Mouse (Mus musculus): Measurements from ENCODE around the gene Gm29094.
"Not testable (repeated sequence)": the region's sequence is repeated elsewhere in the genome, so short reads cannot be mapped to it uniquely, and the experiment has no call there.

The Gm29094 gene

DNA sequence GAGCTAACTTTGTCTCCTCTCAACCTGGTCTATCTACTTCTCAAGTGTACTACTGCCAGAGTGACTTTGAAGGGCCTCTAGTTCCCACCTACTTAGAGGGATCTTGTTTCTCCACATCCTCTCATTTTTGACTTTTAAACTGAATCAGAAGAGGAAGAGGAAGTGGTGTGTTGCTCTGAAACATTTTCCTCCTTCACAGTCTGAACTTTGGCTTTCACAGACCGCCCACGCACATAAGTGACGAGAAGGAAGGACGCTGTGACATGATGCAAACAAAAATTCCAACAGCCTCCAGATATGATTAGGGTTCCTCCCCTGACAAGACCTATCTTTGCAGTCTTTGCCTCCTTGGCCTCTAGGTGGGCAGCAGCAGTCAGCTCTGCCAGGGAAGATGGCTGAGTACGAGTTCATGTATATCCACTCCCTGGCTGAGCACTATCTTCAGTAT, at the start of gene Gm29094, which contains the start of gene Bcl2a1b:
Gm29094 (plus strand) TSS at position 411 of the 448 bp plus-strand sequence.
Bcl2a1b (plus strand) TSS at position 241 of the 448 bp plus-strand sequence.
- DNase-seq (ENCODE audit: low read depth, low spot score) = not testable (repeated sequence)

DNA sequence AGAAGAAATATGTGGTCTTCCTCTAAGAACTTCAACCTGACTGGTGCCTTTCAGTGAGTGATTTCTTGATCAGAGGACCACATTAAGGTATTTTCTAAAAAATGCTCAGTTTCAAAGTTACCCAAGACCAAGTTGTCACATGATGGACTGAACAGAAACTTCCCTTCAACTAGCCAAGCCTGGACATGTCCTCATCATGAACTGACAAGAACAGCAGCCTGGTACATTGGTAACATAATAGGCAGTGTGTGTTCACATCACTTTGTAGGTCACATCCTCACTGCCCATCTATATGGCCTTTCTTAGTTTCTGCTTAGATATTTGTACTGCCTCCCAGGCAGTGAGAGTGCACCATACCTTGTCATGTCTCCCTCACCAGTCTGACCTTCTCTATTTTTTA, 26.6 kb upstream of the Gm29094 start:
- not testable (repeated sequence) for DNase-seq (ENCODE audit: low read depth, low spot score)

DNA sequence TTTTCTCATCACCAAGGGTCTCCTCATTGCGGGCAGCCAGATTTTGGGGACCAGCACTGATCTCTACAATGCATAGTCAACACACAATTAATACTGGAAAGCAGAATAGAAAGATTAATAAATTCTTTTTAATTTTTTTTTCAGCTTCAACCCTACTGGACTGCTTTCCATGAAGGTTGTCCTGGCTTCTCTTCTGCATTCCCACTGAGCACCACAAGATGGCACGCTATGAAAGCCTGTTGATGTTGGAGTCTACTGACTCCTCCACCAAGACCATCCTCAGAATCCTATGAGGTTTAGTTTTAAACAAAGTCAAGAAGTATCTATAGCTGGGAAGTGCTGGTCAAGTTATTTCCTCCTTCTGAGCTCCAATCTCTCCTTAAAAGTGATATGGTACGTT, 20.3 kb upstream of the Gm29094 start:
- peak; percentile 34 for DNase-seq (ENCODE audit: low read depth, low spot score)

GRCm38 (mm10) chr9:89179469-89179868, 19.7 kb upstream of the Gm29094 start:
- DNase-seq (ENCODE audit: low read depth, low spot score) = not testable (repeated sequence)

DNA sequence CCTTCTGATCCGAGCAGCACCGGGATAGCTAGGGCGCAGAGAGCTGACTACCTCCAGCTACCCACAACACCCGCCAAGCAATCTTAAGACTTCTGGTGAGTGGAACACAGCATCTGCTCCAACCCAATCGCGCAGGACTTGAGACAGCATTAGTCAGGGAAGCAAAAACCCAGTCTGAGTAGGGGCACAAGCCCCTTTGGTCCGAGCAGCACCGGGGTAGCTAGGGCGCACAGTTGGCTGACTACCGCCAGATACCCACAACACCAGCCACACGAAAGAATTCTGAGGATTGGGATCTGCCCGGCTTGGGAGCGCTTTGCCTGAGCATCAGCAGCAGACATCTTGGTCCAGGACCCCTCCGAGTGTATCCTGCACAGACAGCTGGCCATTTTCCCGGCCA, 12.2 kb upstream of the Gm29094 start:
- not testable (repeated sequence) for DNase-seq (ENCODE audit: low read depth, low spot score)

DNA sequence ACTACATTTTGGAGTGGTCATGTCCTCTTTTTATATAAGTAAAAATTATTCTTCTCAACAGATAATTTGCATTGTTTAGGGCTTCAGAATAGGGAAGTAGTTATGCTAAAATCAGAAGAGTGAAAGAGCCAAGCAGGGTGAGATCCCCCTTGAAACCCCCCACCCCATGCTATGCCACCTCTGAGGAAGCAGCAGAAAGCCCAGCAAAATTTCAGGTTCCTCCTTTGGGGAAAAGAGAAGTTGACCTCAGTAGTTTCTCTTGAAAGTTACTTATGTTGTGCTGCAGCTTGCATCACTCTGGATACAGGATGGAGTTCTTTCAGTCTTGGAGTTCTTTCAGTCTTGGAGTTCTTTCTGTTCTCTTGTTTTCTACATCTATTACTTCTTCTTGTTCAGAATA, 3.7 kb upstream of the Gm29094 start:
- not testable (repeated sequence) for DNase-seq (ENCODE audit: low read depth, low spot score)

DNA sequence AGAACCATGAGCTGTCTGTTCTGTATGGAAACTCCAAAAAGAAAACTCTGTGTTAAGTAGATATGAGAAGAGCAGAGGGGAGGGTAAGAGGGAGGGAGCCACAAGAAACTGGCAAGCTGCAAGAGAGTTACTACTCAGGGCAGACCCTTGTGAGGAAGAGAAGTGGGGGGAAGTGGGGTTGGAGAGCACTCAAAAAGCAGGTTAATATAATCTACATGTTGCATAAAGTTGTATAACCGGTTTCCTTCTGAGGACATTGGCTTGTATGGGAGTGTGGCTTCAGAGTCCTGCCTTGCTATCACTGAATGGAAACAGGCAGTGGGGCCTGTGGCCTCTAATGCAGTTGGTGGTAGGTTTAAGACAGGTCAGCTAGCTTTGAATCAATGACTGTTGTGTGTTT, 1.7 kb upstream of the Gm29094 start:
- not testable (repeated sequence) for DNase-seq (ENCODE audit: low read depth, low spot score)

- DNase-seq (ENCODE audit: low read depth, low spot score) = not testable (repeated sequence)
These were observed 830 bp upstream of the Gm29094 start for GRCm38 (mm10) chr9:89198349-89198748.

- DNase-seq (ENCODE audit: low read depth, low spot score) = not testable (repeated sequence)
These were observed 3.1 kb downstream of the Gm29094 start for GRCm38 (mm10) chr9:89202256-89202655.

DNA sequence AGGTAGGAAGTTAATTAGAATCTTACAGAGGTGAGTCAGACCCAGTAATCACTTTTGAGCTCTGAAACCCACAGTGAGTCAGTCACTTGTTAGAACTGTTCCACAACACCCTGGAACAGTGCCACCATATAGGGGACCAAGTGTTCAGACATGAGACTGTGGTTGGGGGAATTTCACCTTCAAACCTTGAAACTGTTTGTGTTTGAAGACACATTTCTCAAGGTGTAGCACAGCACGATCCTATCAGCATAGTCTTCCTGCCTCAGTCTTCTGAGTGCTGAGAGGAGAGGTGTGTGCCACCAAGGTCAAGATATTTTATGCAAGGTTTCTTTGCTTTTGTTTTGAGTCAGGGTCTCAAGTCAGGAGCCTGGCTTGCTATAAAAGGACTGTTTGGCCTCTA, 9.8 kb downstream of the Gm29094 start:
- DNase-seq (ENCODE audit: low read depth, low spot score) = not testable (repeated sequence)

DNA sequence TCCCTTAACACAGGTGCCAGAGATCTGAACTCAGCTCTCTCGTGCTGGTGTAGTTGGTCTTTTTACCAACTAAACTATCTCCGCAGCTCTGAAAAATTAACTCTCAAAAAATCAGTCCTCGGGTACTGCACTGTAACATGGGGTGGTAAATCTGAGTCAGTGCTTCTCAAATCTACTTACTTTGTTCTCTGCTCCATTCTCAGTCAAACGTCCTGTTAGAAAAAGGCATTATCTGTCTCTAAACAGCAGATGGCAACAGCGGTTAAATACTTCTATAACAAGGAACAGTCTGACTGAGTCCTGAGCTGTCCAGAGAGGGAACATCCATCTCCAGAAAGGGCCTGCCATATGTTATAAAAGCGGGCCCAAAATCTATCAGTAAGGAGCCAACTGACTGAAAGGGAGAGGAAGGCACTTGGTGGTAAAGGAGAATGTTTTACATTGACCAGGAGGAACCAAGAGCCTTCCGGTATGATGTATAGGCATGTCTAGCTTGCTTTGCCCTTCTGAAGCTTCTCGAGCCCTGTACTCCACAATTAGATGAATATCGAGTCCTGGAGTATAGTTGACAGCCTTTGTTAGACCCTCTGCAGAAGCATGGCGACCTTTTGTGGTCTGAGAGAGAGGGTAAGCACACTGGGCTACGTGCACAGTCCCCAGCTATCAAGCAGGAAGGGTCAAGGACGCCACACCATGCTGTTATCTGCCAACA, 11.3 kb downstream of the Gm29094 start, which contains the start of gene Mthfs:
Mthfs (plus strand) TSS at position 324 of the 712 bp plus-strand sequence.
- peak; percentile 52 for DNase-seq (ENCODE audit: low read depth, low spot score)

DNA sequence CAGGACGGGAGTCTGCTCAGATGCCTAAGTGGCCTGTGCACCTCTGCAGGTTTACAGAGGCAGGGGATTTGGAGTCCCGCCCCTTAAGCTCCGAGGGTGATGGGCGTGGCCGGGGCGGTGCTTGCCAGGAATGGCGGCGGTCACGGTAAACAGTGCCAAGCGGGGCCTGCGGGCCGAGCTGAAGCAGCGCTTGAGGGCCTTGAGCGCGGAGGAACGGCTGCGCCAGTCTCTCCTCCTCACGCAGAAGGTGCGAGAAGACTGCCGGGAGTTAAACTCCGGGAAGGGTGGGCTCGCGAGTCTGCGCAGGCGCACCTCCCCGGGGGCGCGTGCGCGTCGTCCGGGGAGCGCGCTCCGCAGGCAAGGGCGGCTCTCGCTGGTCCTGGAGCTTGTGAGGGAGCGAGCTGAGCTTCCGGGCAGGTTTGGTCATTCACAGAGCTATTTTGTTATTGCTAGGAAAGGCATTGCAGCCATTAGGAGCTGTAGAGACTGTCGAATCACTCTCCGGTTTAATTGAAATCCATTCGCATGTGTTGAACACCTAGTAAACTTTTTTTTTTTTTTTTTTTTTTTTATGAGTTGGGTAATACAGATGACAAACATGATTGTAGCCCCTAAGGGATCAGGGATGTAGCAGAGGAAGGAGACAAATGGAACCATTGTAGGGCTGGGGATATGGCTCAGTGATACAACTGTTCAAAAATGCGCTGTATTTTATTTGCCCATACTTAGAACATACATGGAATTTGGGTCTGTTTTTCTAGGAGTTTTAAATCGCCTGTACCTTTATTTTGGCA, 12.1 kb downstream of the Gm29094 start:
- DNase-seq (ENCODE audit: low read depth, low spot score) = peak; percentile 54

DNA sequence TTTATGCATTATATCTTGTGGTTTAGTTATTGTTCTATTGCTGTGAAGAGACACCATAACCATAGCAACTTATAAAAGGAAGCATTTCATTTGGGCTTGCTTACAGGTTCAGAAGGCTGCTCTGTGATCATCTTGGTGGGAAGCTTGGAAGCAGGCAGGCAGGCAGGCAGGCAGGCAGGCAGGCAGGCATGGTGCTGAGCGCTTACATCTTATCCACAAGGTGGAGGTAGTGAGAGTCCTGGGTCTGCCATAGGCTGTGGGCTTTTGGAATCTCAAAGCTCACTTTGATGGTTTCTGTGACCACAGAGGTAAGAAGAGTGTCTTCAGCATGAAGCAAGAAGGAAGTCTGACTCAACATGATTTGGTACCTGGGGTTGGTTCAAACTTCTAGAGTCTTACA, 13.2 kb downstream of the Gm29094 start:
- not testable (repeated sequence) for DNase-seq (ENCODE audit: low read depth, low spot score)

DNA sequence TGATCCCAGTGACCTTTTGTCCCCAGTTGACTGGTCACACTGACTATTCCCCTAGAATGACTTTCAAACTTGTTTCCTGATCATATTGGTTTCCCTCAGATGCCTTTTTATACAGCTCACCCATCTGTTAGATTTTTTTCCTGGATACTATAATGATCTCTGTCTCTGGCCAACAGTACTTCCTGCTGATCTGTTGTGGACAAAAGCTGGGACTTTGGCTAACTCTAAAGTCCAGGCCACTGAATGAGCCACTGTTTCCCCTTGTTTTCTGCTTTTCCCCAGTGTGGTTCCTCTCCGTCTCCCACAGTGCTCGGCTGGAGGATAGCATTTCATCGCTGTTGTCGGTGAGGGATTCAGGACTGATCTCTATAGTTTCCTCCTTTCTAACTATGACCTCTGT, 19.0 kb downstream of the Gm29094 start:
- DNase-seq (ENCODE audit: low read depth, low spot score) = not testable (repeated sequence)

DNA sequence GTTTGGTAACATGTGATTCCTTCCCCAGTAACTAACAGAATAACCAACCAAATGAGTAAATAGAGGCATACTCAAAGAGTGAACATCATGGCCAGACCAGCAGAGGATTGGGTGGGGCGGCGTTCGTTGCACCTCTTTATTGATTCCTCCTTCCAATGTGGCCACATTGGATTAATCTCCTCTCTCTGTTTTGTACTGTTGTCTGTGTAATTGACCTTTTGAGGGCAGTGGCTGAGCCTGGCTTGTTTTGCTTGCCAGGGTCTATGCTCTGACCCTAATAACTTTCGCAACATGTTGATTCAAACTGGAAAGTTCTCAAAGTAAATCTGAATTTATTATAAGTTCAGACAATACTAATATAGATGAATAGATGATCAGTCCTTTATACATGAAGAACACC, 20.5 kb downstream of the Gm29094 start:
- DNase-seq (ENCODE audit: low read depth, low spot score) = not testable (repeated sequence)

DNA sequence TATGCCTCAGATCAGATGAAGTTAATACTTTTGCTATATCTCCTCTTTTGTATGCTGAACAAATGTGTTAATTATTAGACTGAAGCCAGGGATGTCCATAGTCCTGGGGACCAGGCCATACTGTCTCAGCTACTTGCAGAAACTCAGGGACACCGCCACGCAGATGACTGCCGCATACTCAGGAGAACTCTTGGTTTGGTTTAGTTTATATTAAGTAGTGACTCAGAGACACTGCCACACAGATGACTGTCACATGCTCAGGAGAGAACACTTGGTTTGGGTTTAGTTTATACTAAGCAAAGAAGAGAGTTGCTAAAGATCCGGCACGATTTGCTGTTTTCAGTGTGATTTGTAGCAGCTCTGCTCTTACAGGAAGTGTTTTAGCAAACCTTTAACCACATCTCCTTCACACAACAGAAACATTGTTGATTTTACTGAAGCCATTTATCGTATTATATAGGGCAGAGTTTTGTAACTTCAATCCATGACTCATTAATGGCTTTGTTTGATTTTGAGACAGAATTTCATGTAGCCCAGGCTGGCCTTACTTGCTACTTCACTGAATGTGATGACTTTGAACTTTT, 21.6 kb downstream of the Gm29094 start:
- DNase-seq (ENCODE audit: low read depth, low spot score) = not testable (repeated sequence)

DNA sequence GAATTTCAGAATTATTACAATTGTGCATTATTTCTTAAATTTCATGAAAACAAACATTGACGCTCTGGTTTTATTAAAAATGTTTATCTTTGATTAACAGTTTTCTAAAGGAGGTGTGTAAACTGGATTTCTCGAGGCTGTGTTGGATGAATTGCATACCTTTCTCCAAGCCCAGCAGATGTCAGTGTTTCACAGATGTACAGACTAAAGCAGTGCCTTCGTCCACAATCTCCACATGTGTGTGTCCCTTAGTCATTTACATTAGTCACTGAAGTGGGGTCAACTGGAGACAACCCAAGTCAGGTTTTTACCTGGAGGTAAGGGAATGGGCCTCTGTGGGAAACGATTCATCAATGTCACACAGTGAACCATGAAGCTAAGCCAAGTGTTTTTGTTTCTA, 26.9 kb downstream of the Gm29094 start:
- no peak for DNase-seq (ENCODE audit: low read depth, low spot score)

DNA sequence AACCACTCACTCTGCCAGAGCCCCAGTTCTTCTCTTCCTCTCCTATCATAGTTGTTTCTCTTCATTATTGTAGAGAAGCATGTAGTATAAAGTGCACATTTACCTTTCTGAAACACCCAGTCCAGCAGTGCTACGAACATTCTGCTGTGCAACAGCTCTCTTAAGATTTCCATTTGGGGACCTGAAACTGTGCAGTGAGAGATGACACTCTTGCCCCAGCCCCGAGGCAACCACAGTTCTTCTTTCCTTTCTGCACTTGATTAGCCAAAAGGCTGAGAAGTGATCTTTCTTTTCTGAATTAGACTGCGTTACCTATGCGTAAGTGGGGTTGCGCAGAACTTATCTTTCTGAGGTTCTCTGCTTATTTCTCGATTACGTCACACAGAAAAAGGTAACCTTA, 28.9 kb downstream of the Gm29094 start:
- DNase-seq (ENCODE audit: low read depth, low spot score) = peak; percentile 32

DNA sequence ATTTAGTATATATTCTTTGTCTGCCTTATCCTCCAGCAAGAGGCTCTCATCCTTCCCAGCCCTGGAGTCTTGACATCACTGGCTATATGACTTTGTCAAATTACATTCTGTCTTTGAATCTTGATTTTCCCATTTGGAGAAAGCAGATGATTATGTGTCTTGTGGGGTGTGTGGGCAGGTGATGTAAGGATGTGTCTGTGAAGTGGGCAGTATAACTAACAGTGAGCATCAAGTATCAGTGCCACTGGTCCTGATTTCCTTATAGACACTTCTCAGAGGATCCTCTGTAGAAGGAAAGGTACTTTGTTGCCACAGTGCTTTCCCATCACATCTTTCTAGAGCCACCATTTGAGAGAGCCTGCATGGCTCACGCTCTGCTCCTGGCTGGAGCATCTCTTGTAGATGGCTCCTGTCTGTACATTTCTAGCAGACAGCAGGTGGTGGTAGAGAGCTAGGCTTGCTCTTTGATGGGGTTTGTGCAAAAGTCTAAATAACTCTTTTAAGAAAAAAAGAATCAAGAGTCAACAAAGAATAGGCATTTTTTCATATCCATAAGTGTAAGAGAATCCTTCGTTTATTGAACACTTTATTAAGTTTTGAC, 31.8 kb downstream of the Gm29094 start:
- DNase-seq (ENCODE audit: low read depth, low spot score) = peak; percentile 19

DNA sequence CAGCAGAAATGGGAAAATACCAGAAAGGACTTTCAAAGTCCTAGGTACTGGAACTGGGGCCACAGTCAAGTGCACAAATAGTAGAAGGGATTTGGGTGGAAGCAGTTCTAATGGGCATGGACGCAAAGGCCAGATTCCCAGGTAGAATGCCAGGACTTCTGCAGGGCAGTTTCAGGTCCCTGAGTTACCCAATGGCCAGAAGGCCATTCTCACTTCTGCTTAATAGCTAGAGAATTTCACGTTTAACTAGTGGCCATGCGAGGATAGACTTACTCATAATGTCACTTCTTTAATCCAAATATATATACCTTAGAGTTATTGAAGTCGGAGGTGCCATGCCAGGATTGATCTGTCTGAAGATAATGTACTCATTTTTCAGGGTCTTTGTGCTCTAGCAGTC, 38.0 kb downstream of the Gm29094 start:
- not testable (repeated sequence) for DNase-seq (ENCODE audit: low read depth, low spot score)

DNA sequence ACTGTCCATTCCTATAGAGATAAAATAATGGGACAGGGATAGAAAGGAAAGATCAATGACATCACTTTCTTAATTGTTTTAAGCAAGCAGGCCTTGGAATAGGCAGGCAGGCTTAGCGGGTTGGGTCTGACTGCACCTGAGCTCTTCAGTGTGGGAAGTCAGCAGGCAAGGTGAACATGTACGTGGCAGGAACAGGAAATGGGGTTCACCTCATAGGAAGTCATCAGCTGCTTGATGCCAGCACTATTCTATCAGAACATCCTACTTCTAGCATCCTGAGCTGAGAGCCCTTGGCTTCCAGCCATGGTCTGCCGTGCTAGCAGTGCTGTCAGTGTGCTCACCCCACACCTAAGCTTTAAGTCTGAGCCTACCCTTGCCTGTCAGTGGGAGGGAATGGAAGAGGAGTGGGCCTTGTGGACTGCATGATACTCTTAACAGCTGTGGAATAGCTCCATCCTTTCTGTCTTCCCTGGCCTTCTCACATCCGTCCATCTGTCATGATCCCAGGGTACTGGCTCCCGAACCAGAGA, 39.9 kb downstream of the Gm29094 start:
- DNase-seq (ENCODE audit: low read depth, low spot score) = not testable (repeated sequence)
